Mouse (Mus musculus) liver, embryonic 14.5 days (tissue): Measurements from ENCODE around the gene Pced1b.

Experiments
- CTCF ChIP-seq: IDR thresholded peaks from 2 replicates; pipeline ENCODE4 v1.5.1; 2016; ENCODE audit warnings: antibody characterized with exemption, low read depth, control low read depth
- EP300 ChIP-seq: IDR thresholded peaks from 2 replicates; pipeline ENCODE4 v1.6.1; 2016; ENCODE audit warnings: antibody characterized with exemption, low read depth

DNA sequence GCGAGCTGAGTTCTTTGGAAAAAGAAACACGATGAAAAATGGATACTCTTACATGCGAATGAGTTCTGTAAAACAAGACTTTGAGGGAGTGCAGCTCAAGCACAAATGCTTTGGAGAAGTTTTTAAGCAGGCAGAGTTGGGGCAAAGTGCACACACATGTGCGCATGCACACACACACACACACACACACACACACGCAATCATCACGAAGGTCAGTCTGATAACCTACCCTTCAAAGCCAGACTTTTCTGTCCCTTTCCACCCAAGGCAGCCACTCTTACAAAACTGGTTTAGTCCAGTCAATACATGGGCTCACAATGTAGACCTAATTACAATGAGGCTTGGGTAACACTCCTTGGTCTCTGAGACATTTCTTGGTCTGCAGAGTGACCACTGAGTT is 12.8 kb upstream of the Pced1b start:
- no peak for TF ChIP-seq EP300
- no peak for TF ChIP-seq CTCF
